Mouse (Mus musculus) liver, embryonic 16.5 days (tissue): ENCODE data around the gene Insl3. TPM values are rescaled to one million over a fixed set of nuclear protein-coding genes. Genes with fewer than 3 reads are reported as not detected.
"Not testable (repeated sequence)": the region's sequence is repeated elsewhere in the genome, so short reads cannot be mapped to it uniquely, and the experiment has no call there.

ENCODE experiments used
- ATAC-seq: fragments of 200-750 bp; cut with Nextera tagmentation; 2 replicates; pipeline ENCODE4 v1.8.0; 2017; ENCODE audit warnings: low read depth, mild to moderate bottlenecking, moderate number of reproducible peaks, moderate library complexity
- H3K27ac ChIP-seq: fragments of 300-500 bp; sonication (generic); 2 replicates; pipeline ENCODE4 v1.5.1; 2014; ENCODE audit warnings: mild to moderate bottlenecking, low read length
- H3K27me3 ChIP-seq: fragments of 300-500 bp; sonication (generic); 2 replicates; pipeline ENCODE4 v1.6.1; 2014; ENCODE audit warnings: low read depth, low read length, mixed read lengths; ENCODE audit not compliant: control insufficient read depth, insufficient read depth
- H3K36me3 ChIP-seq: fragments of 300-500 bp; sonication (generic); 2 replicates; pipeline ENCODE4 v1.6.1; 2014; ENCODE audit warnings: mild to moderate bottlenecking; ENCODE audit not compliant: control insufficient read depth, insufficient read depth
- H3K4me1 ChIP-seq: fragments of 300-500 bp; sonication (generic); 2 replicates; pipeline ENCODE4 v1.6.1; 2014; ENCODE audit warnings: low read depth, low read length, mixed read lengths; ENCODE audit not compliant: control insufficient read depth
- H3K4me2 ChIP-seq: fragments of 300-500 bp; sonication (generic); 2 replicates; pipeline ENCODE4 v1.6.1; 2014; ENCODE audit warnings: low read depth, low read length, mixed read lengths
- H3K4me3 ChIP-seq: fragments of 300-500 bp; sonication (generic); 2 replicates; pipeline ENCODE4 v1.5.1; 2014; ENCODE audit warnings: low read depth, mild to moderate bottlenecking, low read length
- H3K9ac ChIP-seq: fragments of 300-500 bp; sonication (generic); 2 replicates; pipeline ENCODE4 v1.6.1; 2014; ENCODE audit warnings: low read depth, low read length
- H3K9me3 ChIP-seq: fragments of 300-500 bp; sonication (generic); replicated peaks from 2 replicates; pipeline ENCODE4 v1.6.1; 2016; ENCODE audit warnings: low read length; ENCODE audit not compliant: control insufficient read depth
- WGBS: fragments of 180-500 bp; shearing (Covaris S2); extraction: QIAGEN DNeasy Blood & Tissue Kit; methylation state at CpG from one replicate; pipeline ENCODE4 v1.1.7; 2014; ENCODE audit not compliant: insufficient replicate concordance; 5-methylcytosine and 5-hydroxymethylcytosine counted together
- polyA plus RNA-seq: library from polyadenylated mRNA; unstranded; fragments of >200 nt; fragmentation: Nextera tagmentation; extraction: Ambion mirVana; gene quantifications from 2 replicates; pipeline ENCODE4 v1.2.1, GENCODE M21; 2015

The Insl3 gene
- polyA plus RNA-seq, 1 experiment from 2014 or later = 2.2 TPM

- WGBS = 59% methylated on average over 18 of the region's 18 CpGs
- no peak overlapping the region for H3K27ac ChIP-seq
- H3K27me3 ChIP-seq = peaks cover 33% of the 10 kb centered on the region
- no peaks in the 10 kb centered on the region for H3K9me3 ChIP-seq
- no peak overlapping the region for H3K4me3 ChIP-seq
- no peak for ATAC-seq
- no peaks in the 10 kb centered on the region for H3K36me3 ChIP-seq
- H3K9ac ChIP-seq = no peak overlapping the region
- peaks cover 8% of the 10 kb centered on the region for H3K4me1 ChIP-seq
- no peak overlapping the region for H3K4me2 ChIP-seq
These were observed 7.6 kb upstream of the Insl3 start for GRCm38 (mm10) chr8:71681369-71681915.

- Histone ChIP-seq H3K9ac (no peak overlapping the region), H3K27ac (no peak overlapping the region), H3K4me1 (peaks cover under 1% of the 10 kb centered on the region; the same call in 1 of the 2 replicates), H3K9me3 (no peaks in the 10 kb centered on the region), H3K27me3 (peaks cover 47% of the 10 kb centered on the region), H3K4me3 (no peak overlapping the region), H3K36me3 (no peaks in the 10 kb centered on the region), H3K4me2 (no peak overlapping the region)
- 74% methylated on average over 12 of the region's 12 CpGs for WGBS
- ATAC-seq = no peak
These were observed 6.2 kb upstream of the Insl3 start for GRCm38 (mm10) chr8:71682832-71683231.

- Histone ChIP-seq H3K4me3 (no peak overlapping the region), H3K4me2 (no peak overlapping the region), H3K27ac (no peak overlapping the region), H3K36me3 (no peaks in the 10 kb centered on the region), H3K27me3 (peaks cover 65% of the 10 kb centered on the region), H3K9me3 (no peaks in the 10 kb centered on the region), H3K4me1 (no peaks in the 10 kb centered on the region), H3K9ac (no peak overlapping the region)
- 66% methylated on average over 10 of the region's 10 CpGs for WGBS
- ATAC-seq = no peak
These were observed 4.3 kb upstream of the Insl3 start for GRCm38 (mm10) chr8:71684701-71685100.

GRCm38 (mm10) chr8:71685573-71685972 lies 3.4 kb upstream of the Insl3 start:
- H3K36me3 ChIP-seq = no peaks in the 10 kb centered on the region
- no peak overlapping the region for H3K27ac ChIP-seq
- peaks cover 74% of the 10 kb centered on the region for H3K27me3 ChIP-seq
- no peaks in the 10 kb centered on the region for H3K4me1 ChIP-seq
- H3K9me3 ChIP-seq = no peaks in the 10 kb centered on the region
- H3K4me3 ChIP-seq = no peak overlapping the region
- 59% methylated on average over 29 of the region's 29 CpGs for WGBS
- ATAC-seq = no peak
- H3K4me2 ChIP-seq = no peak overlapping the region
- H3K9ac ChIP-seq = no peak overlapping the region

- Histone ChIP-seq H3K4me1 (no peaks in the 10 kb centered on the region), H3K4me2 (no peak overlapping the region), H3K9ac (no peak overlapping the region), H3K27me3 (peaks cover 79% of the 10 kb centered on the region), H3K4me3 (no peak overlapping the region), H3K9me3 (no peaks in the 10 kb centered on the region), H3K36me3 (no peaks in the 10 kb centered on the region), H3K27ac (no peak overlapping the region)
- peak; percentile 32; the same call in 1 of the 2 replicates for ATAC-seq
- WGBS = 54% methylated on average over 23 of the region's 23 CpGs
These were observed 2.8 kb upstream of the Insl3 start for GRCm38 (mm10) chr8:71686143-71686734.

- no peak for ATAC-seq
- no peak overlapping the region for H3K4me2 ChIP-seq
- H3K27ac ChIP-seq = no peak overlapping the region
- H3K4me1 ChIP-seq = no peaks in the 10 kb centered on the region
- 41% methylated on average over 8 of the region's 8 CpGs for WGBS
- H3K9ac ChIP-seq = no peak overlapping the region
- no peaks in the 10 kb centered on the region for H3K9me3 ChIP-seq
- peaks cover 87% of the 10 kb centered on the region for H3K27me3 ChIP-seq
- H3K36me3 ChIP-seq = no peaks in the 10 kb centered on the region
- H3K4me3 ChIP-seq = no peak overlapping the region
These were observed 1.4 kb upstream of the Insl3 start for GRCm38 (mm10) chr8:71687616-71688015.

- H3K27me3 ChIP-seq = peaks cover 84% of the 10 kb centered on the region
- no peaks in the 10 kb centered on the region for H3K9me3 ChIP-seq
- H3K4me3 ChIP-seq = no peak overlapping the region
- H3K4me1 ChIP-seq = no peaks in the 10 kb centered on the region
- 4% methylated on average over 30 of the region's 30 CpGs for WGBS
- H3K4me2 ChIP-seq = no peak overlapping the region
- H3K27ac ChIP-seq = no peak overlapping the region
- no peak for ATAC-seq
- no peaks in the 10 kb centered on the region for H3K36me3 ChIP-seq
- no peak overlapping the region for H3K9ac ChIP-seq
These were observed 3.5 kb downstream of the Insl3 start for GRCm38 (mm10) chr8:71692509-71692908.

GRCm38 (mm10) chr8:71693166-71694041 lies 4.4 kb downstream of the Insl3 start:
- ATAC-seq = peak; percentile 13; the same call in 1 of the 2 replicates
- Histone ChIP-seq H3K4me1 (no peaks in the 10 kb centered on the region), H3K4me2 (no peak overlapping the region), H3K36me3 (no peaks in the 10 kb centered on the region), H3K4me3 (no peak overlapping the region), H3K27me3 (peaks cover 75% of the 10 kb centered on the region), H3K9ac (no peak overlapping the region), H3K9me3 (no peaks in the 10 kb centered on the region), H3K27ac (no peak overlapping the region)
- 7% methylated on average over 67 of the region's 68 CpGs for WGBS

- not testable (repeated sequence) for H3K9me3 ChIP-seq, H3K4me2 ChIP-seq, H3K27ac ChIP-seq, H3K4me1 ChIP-seq, ATAC-seq, H3K36me3 ChIP-seq, H3K9ac ChIP-seq, H3K4me3 ChIP-seq
- H3K27me3 ChIP-seq = peaks cover 65% of the 10 kb centered on the region
- WGBS = 56% methylated on average over 12 of the region's 12 CpGs
These were observed 6.4 kb downstream of the Insl3 start for GRCm38 (mm10) chr8:71695456-71695855.
